Mouse (Mus musculus) forebrain, embryonic 12.5 days (tissue): ENCODE results near the gene 5530400C23Rik. TPM values are rescaled to one million over a fixed set of nuclear protein-coding genes. Genes with fewer than 3 reads are reported as not detected.
"Not testable (repeated sequence)": the region's sequence is repeated elsewhere in the genome, so short reads cannot be mapped to it uniquely, and the experiment has no call there.

Experiments used
- ATAC-seq: fragments of 200-750 bp; cut with Nextera tagmentation; 2 replicates; pipeline ENCODE4 v1.8.0; 2017; ENCODE audit warnings: moderate TSS enrichment; ENCODE audit not compliant: low FRiP score
- H3K27ac ChIP-seq: fragments of 300-500 bp; sonication (generic); 2 replicates; pipeline ENCODE4 v1.5.1; 2016; ENCODE audit warnings: mild to moderate bottlenecking
- H3K27me3 ChIP-seq: fragments of 300-500 bp; sonication (generic); 2 replicates; pipeline ENCODE4 v1.6.1; 2016; ENCODE audit warnings: mild to moderate bottlenecking
- H3K36me3 ChIP-seq: fragments of 300-500 bp; sonication (generic); replicated peaks from 2 replicates; pipeline ENCODE4 v1.6.1; 2016; ENCODE audit warnings: mild to moderate bottlenecking
- H3K4me1 ChIP-seq: fragments of 300-500 bp; sonication (generic); 2 replicates; pipeline ENCODE4 v1.6.1; 2016
- H3K4me2 ChIP-seq: fragments of 300-500 bp; sonication (generic); 2 replicates; pipeline ENCODE4 v1.6.1; 2016; ENCODE audit warnings: mild to moderate bottlenecking, moderate library complexity
- H3K4me3 ChIP-seq: fragments of 300-500 bp; sonication (generic); replicated peaks from 2 replicates; pipeline ENCODE4 v1.5.1; 2016; ENCODE audit warnings: mild to moderate bottlenecking
- H3K9ac ChIP-seq: fragments of 300-500 bp; sonication (generic); 2 replicates; pipeline ENCODE4 v1.6.1; 2016; ENCODE audit warnings: mild to moderate bottlenecking
- H3K9me3 ChIP-seq: fragments of 300-500 bp; sonication (generic); 2 replicates; pipeline ENCODE4 v1.6.1; 2016
- WGBS: fragments of 180-500 bp; shearing (Covaris S2); methylation state at CpG from one replicate; pipeline ENCODE4 v1.1.7; 2016; 5-methylcytosine and 5-hydroxymethylcytosine counted together
- polyA plus RNA-seq: library from polyadenylated mRNA; unstranded; fragments of >200 nt; fragmentation: Nextera tagmentation; extraction: Ambion mirVana; gene quantifications from 2 replicates; pipeline ENCODE4 v1.2.1, GENCODE M21; 2016

Gene 5530400C23Rik
- polyA plus RNA-seq = not detected in 2 replicates

DNA sequence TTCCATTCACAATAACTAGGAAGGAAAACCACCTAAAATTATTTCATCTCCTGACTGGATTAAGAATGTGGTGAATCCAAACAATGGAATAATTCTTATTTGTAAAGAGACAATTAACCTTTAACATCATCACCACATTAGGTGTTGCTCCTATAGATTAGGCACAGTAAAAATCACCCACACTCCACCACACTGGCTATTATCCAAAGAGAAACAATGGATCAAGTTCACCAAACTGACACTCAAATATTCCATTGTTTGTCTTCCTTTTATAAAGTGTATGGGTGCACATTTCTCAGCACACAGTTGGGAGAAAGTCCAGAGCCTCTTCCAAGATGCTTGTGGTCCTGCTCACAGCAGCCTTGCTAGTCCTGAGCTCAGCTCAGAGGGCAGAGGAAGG, at the start of gene 5530400C23Rik:
Gene 5530400C23Rik (plus strand): TSS at position 301 of the 400 bp plus-strand sequence.
- H3K9ac ChIP-seq, H3K4me1 ChIP-seq, H3K27ac ChIP-seq, ATAC-seq, H3K27me3 ChIP-seq, H3K4me3 ChIP-seq, H3K4me2 ChIP-seq, H3K9me3 ChIP-seq, H3K36me3 ChIP-seq: not testable (repeated sequence)

DNA sequence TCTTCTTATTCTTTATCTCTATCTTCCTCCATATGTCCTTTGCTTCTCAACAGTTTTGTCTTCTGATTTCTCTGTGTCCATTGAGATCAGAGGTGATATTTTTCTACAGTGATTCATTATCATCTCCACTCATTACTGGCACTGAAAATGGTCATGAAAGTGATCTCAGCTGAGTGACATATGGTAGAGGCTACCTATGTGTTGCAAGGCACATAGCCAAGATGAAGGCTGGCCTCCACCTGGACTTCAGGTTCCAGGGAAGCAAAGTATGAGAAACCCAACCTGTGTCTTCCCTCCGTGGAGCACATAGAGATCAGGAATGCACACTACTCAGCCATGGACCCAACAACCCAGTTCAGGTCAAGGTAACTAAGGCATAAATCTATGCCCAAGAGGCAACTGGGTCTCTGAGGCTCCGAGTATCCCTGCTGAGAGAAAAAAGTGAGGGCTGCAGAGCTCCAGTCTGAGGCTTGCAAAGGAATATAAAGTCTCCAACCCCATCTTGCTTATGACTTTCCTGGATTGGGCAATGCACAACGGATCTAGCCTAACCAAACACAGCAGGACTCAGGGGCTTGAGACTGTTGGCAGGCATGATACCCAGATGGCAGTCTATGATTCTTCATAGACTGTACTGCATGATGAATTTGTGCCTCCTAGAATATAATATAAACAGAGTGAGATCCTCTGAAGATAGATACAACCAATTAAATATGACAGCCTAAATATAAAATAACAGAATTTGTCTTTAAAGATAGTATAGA, 14.1 kb downstream of the 5530400C23Rik start:
- no peak for ATAC-seq
- no peaks in the 10 kb centered on the region for H3K27me3 ChIP-seq
- H3K27ac ChIP-seq = no peak overlapping the region
- 79% methylated on average over 3 of the region's 3 CpGs for WGBS
- H3K9ac ChIP-seq = no peak overlapping the region
- H3K4me3 ChIP-seq = no peak overlapping the region
- H3K4me2 ChIP-seq = no peak overlapping the region
- H3K4me1 ChIP-seq = no peaks in the 10 kb centered on the region
- no peaks in the 10 kb centered on the region for H3K36me3 ChIP-seq
- no peaks in the 10 kb centered on the region for H3K9me3 ChIP-seq

DNA sequence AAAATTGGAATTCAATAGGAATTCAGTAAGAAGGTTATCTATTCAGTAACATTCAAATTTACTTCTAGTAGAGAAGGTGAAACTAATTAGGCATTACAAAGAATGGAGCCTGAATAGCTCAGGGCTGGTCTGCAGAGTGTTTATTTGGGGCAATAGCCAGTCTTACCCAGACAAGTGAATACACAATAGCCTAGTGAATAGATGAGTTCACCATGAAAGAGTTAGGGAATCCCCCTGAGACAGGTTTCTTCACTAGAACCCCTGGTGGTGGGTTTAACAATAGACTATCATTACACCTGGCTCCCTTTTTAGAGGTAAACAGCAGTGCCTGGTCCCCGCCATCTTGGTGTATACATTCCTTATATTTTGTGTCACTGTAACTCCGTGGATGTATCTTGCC, 21.9 kb downstream of the 5530400C23Rik start:
- not testable (repeated sequence) for H3K4me3 ChIP-seq, H3K36me3 ChIP-seq, H3K4me1 ChIP-seq, H3K27ac ChIP-seq, H3K4me2 ChIP-seq, H3K9me3 ChIP-seq, ATAC-seq, H3K27me3 ChIP-seq, H3K9ac ChIP-seq
- 91% methylated on average over 2 of the region's 2 CpGs for WGBS

DNA sequence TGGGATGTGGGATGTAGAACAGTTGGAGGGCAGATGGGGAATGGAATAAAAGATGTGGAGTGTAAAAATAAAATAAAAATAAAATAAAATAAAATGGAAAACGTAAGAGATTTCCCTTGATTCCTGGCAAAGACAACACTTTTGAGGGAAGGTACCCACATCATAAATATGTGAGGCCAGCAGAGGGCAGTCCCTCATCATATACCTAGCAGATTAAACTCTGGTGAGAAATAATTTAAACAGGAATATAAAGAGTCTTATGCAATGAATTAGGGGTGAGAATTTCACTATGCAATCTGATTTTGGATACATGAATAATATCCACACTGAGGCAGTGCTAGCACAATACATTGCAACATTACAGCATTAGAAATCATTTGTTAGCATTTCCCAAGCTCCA, 46.5 kb downstream of the 5530400C23Rik start:
- H3K36me3 ChIP-seq = no peaks in the 10 kb centered on the region
- WGBS = 59% methylated on average over 1 of the region's 1 CpGs
- no peaks in the 10 kb centered on the region for H3K27me3 ChIP-seq
- no peak for ATAC-seq
- no peak overlapping the region for H3K4me2 ChIP-seq
- no peaks in the 10 kb centered on the region for H3K4me1 ChIP-seq
- no peak overlapping the region for H3K9ac ChIP-seq
- H3K9me3 ChIP-seq = no peaks in the 10 kb centered on the region
- no peak overlapping the region for H3K4me3 ChIP-seq
- H3K27ac ChIP-seq = no peak overlapping the region

DNA sequence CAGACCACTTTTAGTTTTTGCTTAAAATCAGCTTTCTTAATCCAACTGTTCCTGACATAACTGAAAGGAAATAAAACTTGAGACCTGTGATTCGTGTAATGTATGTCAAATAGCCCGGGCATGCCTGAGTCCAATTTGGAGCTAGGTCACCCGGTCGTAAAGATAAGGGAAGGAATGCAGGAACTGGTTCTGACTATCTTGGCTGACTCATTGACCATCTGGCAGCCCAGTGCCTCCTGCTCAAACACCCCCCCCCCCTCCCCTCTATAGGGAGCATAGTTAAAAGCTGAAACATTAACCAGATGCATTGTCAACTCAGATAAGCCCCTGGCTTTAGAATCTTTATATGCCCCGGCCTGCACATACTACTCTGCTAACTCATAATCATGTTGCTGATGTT, 49.7 kb downstream of the 5530400C23Rik start:
- H3K9me3 ChIP-seq, H3K27ac ChIP-seq, H3K27me3 ChIP-seq, ATAC-seq, H3K4me3 ChIP-seq, H3K4me2 ChIP-seq, H3K9ac ChIP-seq, H3K4me1 ChIP-seq, H3K36me3 ChIP-seq: not testable (repeated sequence)
- 88% methylated on average over 5 of the region's 5 CpGs for WGBS

Other genes starting within 250 kb of the 5530400C23Rik start
- gene Tas2r140, start 236.4 kb upstream of the 5530400C23Rik start, polyA plus RNA-seq = not detected in 2 replicates
- gene Smim10l1, start 187.3 kb upstream of the 5530400C23Rik start, polyA plus RNA-seq = 100.0 and 102 TPM in 2 replicates